Mouse (Mus musculus) MEL (cell line): ENCODE results near the gene Pdk2.

ENCODE experiments used
- E2F4 ChIP-seq: IDR thresholded peaks from 2 replicates; pipeline ENCODE4 v1.6.1; 2011; ENCODE audit warnings: low read depth, low read length, improper control_type of control experiment, borderline replicate concordance
- EP300 ChIP-seq, 2 experiments: IDR thresholded peaks; 2 replicates each; pipeline ENCODE4 v1.6.1; 2011; ENCODE audit warnings: improper control_type of control experiment in 2 of 2, low read length in 2 of 2, low read depth in 1 of 2, mild to moderate bottlenecking in 1 of 2
- MEF2A ChIP-seq: IDR thresholded peaks from 2 replicates; pipeline ENCODE4 v1.6.1; 2014; ENCODE audit warnings: low read depth, mild to moderate bottlenecking, inconsistent platforms, low read length, improper control_type of control experiment; ENCODE audit not compliant: poor library complexity, insufficient replicate concordance, severe bottlenecking; ENCODE audit errors: extremely low read depth
- POLR2AphosphoS5 ChIP-seq: IDR thresholded peaks from 2 replicates; pipeline ENCODE4 v1.6.1; 2012; ENCODE audit warnings: low read depth, borderline replicate concordance, mild to moderate bottlenecking, inconsistent platforms, low read length, moderate library complexity, mixed read lengths
- SIN3A ChIP-seq: IDR thresholded peaks from 2 replicates; pipeline ENCODE4 v1.6.1; 2012; ENCODE audit warnings: low read length, improper control_type of control experiment, inconsistent platforms
- ZC3H11A ChIP-seq: IDR thresholded peaks from 2 replicates; pipeline ENCODE4 v1.6.1; 2012; ENCODE audit warnings: low read depth, mild to moderate bottlenecking, inconsistent platforms, low read length, improper control_type of control experiment

DNA sequence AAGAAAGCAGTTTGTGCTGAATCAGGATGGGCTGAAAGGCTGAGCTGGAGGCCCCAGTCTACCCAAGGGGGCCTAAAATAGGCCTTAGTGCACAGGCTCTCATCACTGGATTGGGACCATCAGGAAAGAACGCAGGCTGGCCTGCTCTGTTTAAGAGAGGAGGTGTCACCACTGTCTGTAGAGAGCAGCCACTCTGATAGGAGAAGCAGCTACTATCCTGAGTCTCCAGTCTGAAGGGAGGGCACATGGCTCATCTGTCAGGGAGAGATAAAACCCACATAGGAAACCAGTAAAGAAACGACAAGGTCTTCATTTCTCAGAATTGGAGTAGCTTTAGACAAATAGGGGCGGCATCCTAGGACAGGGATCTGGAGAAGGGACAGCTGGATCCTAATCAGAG is 29.1 kb downstream of the Pdk2 start:
- TF ChIP-seq SIN3A (peak; percentile 96), E2F4 (no peak), EP300 (IDR thresholded peaks at IDR 0.05; ENCODE audit: low read depth in 1 of 2, low read length in 2 of 2) (peak; percentile 97 to 99), MEF2A (peak; percentile 74; the same call in 1 of the 2 replicates), POLR2AphosphoS5 (no peak; the same call in 1 of the 2 replicates), ZC3H11A (no peak; the same call in 1 of the 2 replicates)
